Mouse (Mus musculus) spleen, postnatal 4 days (tissue): Measurements from ENCODE around the gene Lemd2.

Experiments used
- DNase-seq, 2 experiments: peaks; one replicate each; pipeline ENCODE4 v3.0.0; 2022; ENCODE audit warnings: low spot score in 2 of 2

The Lemd2 gene

GRCm38 (mm10) chr17:27187059-27187458, 17.2 kb downstream of the Lemd2 start:
- no peak for DNase-seq

GRCm38 (mm10) chr17:27186068-27186467, 18.2 kb downstream of the Lemd2 start:
- no peak for DNase-seq

- DNase-seq, result no peak
Observed at GRCm38 (mm10) chr17:27183667-27184292, 20.5 kb downstream of the Lemd2 start.

GRCm38 (mm10) chr17:27182401-27182800, 21.9 kb downstream of the Lemd2 start:
- DNase-seq, result no peak

- DNase-seq, result no peak
Observed at GRCm38 (mm10) chr17:27181666-27182065, 22.6 kb downstream of the Lemd2 start.

GRCm38 (mm10) chr17:27179681-27180280, 24.5 kb downstream of the Lemd2 start:
- no peak for DNase-seq

- no peak for DNase-seq
Observed at GRCm38 (mm10) chr17:27178427-27179177, 25.7 kb downstream of the Lemd2 start.

- no peak for DNase-seq
Observed at GRCm38 (mm10) chr17:27178019-27178418, 26.2 kb downstream of the Lemd2 start.

- no peak for DNase-seq
Observed at GRCm38 (mm10) chr17:27176754-27177153, 27.5 kb downstream of the Lemd2 start.

- no peak for DNase-seq
Observed at GRCm38 (mm10) chr17:27176287-27176686, 28.0 kb downstream of the Lemd2 start.

- no peak for DNase-seq
Observed at GRCm38 (mm10) chr17:27175196-27175874, 28.9 kb downstream of the Lemd2 start.

GRCm38 (mm10) chr17:27173715-27174114, 30.6 kb downstream of the Lemd2 start:
- DNase-seq, result no peak

GRCm38 (mm10) chr17:27172459-27172858, 31.8 kb downstream of the Lemd2 start:
- DNase-seq, result no peak

- no peak for DNase-seq
Observed at GRCm38 (mm10) chr17:27171121-27171520, 33.1 kb downstream of the Lemd2 start.

GRCm38 (mm10) chr17:27169952-27170695, 34.1 kb downstream of the Lemd2 start:
- no peak for DNase-seq

GRCm38 (mm10) chr17:27168569-27168968, 35.7 kb downstream of the Lemd2 start:
- DNase-seq, result no peak

- no peak for DNase-seq
Observed at GRCm38 (mm10) chr17:27167545-27167944, 36.7 kb downstream of the Lemd2 start, which contains the start of gene Ip6k3. Gene Ip6k3 (minus strand): TSS chr17:27167795.

- DNase-seq, result no peak
Observed at GRCm38 (mm10) chr17:27166901-27167300, 37.4 kb downstream of the Lemd2 start.

- DNase-seq, result no peak
Observed at GRCm38 (mm10) chr17:27165054-27165773, 39.1 kb downstream of the Lemd2 start.

GRCm38 (mm10) chr17:27160905-27161304, 43.4 kb downstream of the Lemd2 start:
- no peak for DNase-seq

GRCm38 (mm10) chr17:27159169-27159568, 45.1 kb downstream of the Lemd2 start:
- no peak for DNase-seq
